Mouse (Mus musculus) olfactory bulb, adult 2 months (tissue): ENCODE results near the gene Calr3.

Source experiments
- CTCF ChIP-seq: fragments of 200-500 bp; IDR thresholded peaks from 2 replicates; pipeline ENCODE4 v1.5.1; 2012; ENCODE audit warnings: low read depth, mild to moderate bottlenecking, low read length, moderate library complexity; ENCODE audit not compliant: insufficient read depth
- POLR2A ChIP-seq: fragments of 200-500 bp; IDR thresholded peaks from 2 replicates; pipeline ENCODE4 v1.6.1; 2012; ENCODE audit warnings: mild to moderate bottlenecking, low read depth, low read length, moderate library complexity; ENCODE audit not compliant: insufficient read depth

- TF ChIP-seq CTCF: no peak
- no peak for TF ChIP-seq POLR2A
Measured at GRCm38 (mm10) chr8:72464211-72464610, 20.5 kb upstream of the Calr3 start.
